Mouse (Mus musculus) myocyte (in vitro differentiated cells): ENCODE data around the gene Stxbp1. TPM values are rescaled to one million over a fixed set of nuclear protein-coding genes. Genes with fewer than 3 reads are reported as not detected.
A peak's percentile ranks its signal among the peaks of the same experiment; 100 is the strongest.

Experiments
- H3K27me3 ChIP-seq: one replicate; pipeline ENCODE4 v1.6.1; 2011; ENCODE audit not compliant: control insufficient read depth, insufficient read depth, insufficient read length
- H3K36me3 ChIP-seq: one replicate; pipeline ENCODE4 v1.6.1; 2011; ENCODE audit not compliant: control insufficient read depth, insufficient read depth
- H3K4me2 ChIP-seq: one replicate; pipeline ENCODE4 v1.6.1; 2011; ENCODE audit warnings: low read depth, control low read depth
- H3K4me3 ChIP-seq: one replicate; pipeline ENCODE4 v1.5.1; 2011; ENCODE audit warnings: mild to moderate bottlenecking, control low read depth, moderate library complexity
- H3K79me2 ChIP-seq: one replicate; pipeline ENCODE4 v1.6.1; 2011; ENCODE audit not compliant: control insufficient read depth, insufficient read depth
- H3ac ChIP-seq: one replicate; pipeline ENCODE4 v1.6.1; 2011; ENCODE audit not compliant: control insufficient read depth, insufficient read length
- CEBPB ChIP-seq: IDR thresholded peaks from 2 replicates; pipeline ENCODE4 v1.6.1; 2011; ENCODE audit warnings: mild to moderate bottlenecking, moderate library complexity; ENCODE audit not compliant: poor library complexity, insufficient read depth, severe bottlenecking
- E2F4 ChIP-seq: IDR thresholded peaks from one replicate; pipeline ENCODE4 v1.6.1; 2011; ENCODE audit warnings: mild to moderate bottlenecking, control low read depth, moderate library complexity; ENCODE audit not compliant: insufficient read depth
- MAX ChIP-seq: IDR thresholded peaks from one replicate; pipeline ENCODE4 v1.6.1; 2011; ENCODE audit warnings: low read depth, mild to moderate bottlenecking, control low read depth
- MYOD1 ChIP-seq, 3 experiments: IDR thresholded peaks; one replicate each; pipeline ENCODE4 v1.6.1; 2011; ENCODE audit warnings: control low read depth in 2 of 3, low read depth in 2 of 3, mild to moderate bottlenecking in 2 of 3, moderate library complexity in 1 of 3; ENCODE audit not compliant: insufficient read length in 2 of 3, control insufficient read depth in 1 of 3
- MYOG ChIP-seq, 3 experiments: IDR thresholded peaks; one replicate each; pipeline ENCODE4 v1.6.1; 2011; ENCODE audit warnings: control low read depth in 2 of 3, low read depth in 2 of 3, mild to moderate bottlenecking in 2 of 3; ENCODE audit not compliant: insufficient read length in 2 of 3, control insufficient read depth in 1 of 3, insufficient read depth in 1 of 3
- POLR2A ChIP-seq: IDR thresholded peaks from one replicate; pipeline ENCODE4 v1.6.1; 2011; ENCODE audit warnings: low read depth, mild to moderate bottlenecking, control low read depth, moderate library complexity; ENCODE audit not compliant: insufficient read length
- POLR2AphosphoS2 ChIP-seq: IDR thresholded peaks from one replicate; pipeline ENCODE4 v1.6.1; 2011; ENCODE audit warnings: low read depth, control low read depth; ENCODE audit not compliant: insufficient read length
- REST ChIP-seq: IDR thresholded peaks from one replicate; pipeline ENCODE4 v1.6.1; 2011; ENCODE audit warnings: mild to moderate bottlenecking, control low read depth, moderate library complexity; ENCODE audit not compliant: insufficient read depth, insufficient read length
- SRF ChIP-seq: IDR thresholded peaks from one replicate; pipeline ENCODE4 v1.6.1; 2011; ENCODE audit warnings: low read depth; ENCODE audit not compliant: control insufficient read depth, insufficient read length
- TCF12 ChIP-seq: IDR thresholded peaks from one replicate; pipeline ENCODE4 v1.6.1; 2011; ENCODE audit warnings: mild to moderate bottlenecking, control low read depth; ENCODE audit not compliant: poor library complexity, insufficient read depth, severe bottlenecking
- TCF3 ChIP-seq: IDR thresholded peaks from one replicate; pipeline ENCODE4 v1.6.1; 2011; ENCODE audit warnings: low read depth, control low read depth; ENCODE audit not compliant: insufficient read length
- USF1 ChIP-seq: IDR thresholded peaks from one replicate; pipeline ENCODE4 v1.6.1; 2011; ENCODE audit warnings: low read depth, mild to moderate bottlenecking, control low read depth, moderate library complexity
- polyA plus RNA-seq: library from polyadenylated mRNA; unstranded; fragments of >200 nt; fragmentation: generic; extraction: Trizol; gene quantifications from one replicate; pipeline ENCODE4 v1.2.1, GENCODE M21; 2012; ENCODE audit warnings: missing spikeins

Gene Stxbp1
- polyA plus RNA-seq, 1 experiment = 32.2 TPM

DNA sequence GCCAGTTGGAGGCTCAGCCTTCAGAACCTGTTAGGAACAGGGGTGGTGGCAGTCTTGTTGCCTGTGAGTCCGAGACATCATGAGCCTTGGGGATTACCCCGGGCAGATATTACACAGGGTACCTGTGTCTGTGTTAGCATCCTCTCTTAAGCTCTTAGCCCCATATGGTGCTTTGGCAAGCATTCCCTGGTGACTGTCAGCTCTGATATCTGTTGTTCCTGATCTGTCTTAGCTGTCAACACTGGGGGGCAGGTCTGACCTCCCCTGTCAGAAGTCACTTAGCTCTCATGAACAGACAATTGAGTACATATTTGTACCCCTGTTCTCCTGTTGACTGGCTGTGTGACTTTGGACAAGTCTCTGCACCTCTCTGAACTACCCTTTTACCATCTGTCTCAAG is 88.0 kb downstream of the Stxbp1 start:
- Histone ChIP-seq H3ac (no peak overlapping the region), H3K4me3 (no peak overlapping the region), H3K4me2 (no peak overlapping the region), H3K27me3 (no peaks in the 10 kb centered on the region), H3K36me3 (no peaks in the 10 kb centered on the region), H3K79me2 (no peaks in the 10 kb centered on the region)
- no peak for TF ChIP-seq POLR2AphosphoS2
- no peak for TF ChIP-seq SRF
- no peak for TF ChIP-seq CEBPB
- no peak for TF ChIP-seq MAX
- TF ChIP-seq TCF12 = no peak

DNA sequence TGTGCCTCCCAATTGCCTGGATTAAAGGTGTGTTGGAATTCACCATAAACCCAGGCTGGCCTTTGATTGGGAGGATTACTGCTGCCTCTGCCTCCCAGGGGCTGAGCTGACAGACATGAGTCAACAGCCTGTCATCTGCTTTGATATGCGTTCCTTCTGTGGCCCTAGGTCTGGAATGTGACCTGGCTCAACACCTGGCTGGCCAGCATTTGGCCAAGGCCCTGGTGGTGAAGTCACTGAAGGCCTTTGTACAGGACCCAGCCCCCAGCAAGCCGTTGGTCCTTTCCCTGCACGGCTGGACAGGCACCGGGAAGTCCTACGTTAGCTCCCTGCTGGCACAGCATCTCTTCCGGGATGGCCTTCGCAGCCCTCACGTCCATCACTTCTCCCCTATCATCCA is 88.5 kb downstream of the Stxbp1 start:
- Histone ChIP-seq H3ac (no peak overlapping the region), H3K27me3 (no peaks in the 10 kb centered on the region), H3K79me2 (no peaks in the 10 kb centered on the region), H3K36me3 (no peaks in the 10 kb centered on the region), H3K4me2 (no peak overlapping the region), H3K4me3 (no peak overlapping the region)
- no peak for TF ChIP-seq CEBPB
- no peak for TF ChIP-seq MAX
- TF ChIP-seq POLR2A = no peak
- no peak for TF ChIP-seq TCF3
- TF ChIP-seq SRF = no peak
- TF ChIP-seq MYOG (IDR thresholded peaks at IDR 0.05; ENCODE audit: control insufficient read depth in 1 of 3, insufficient read depth in 1 of 3, insufficient read length in 2 of 3, low read depth in 2 of 3) = no peak
- TF ChIP-seq POLR2AphosphoS2 = no peak
- TF ChIP-seq REST = no peak

DNA sequence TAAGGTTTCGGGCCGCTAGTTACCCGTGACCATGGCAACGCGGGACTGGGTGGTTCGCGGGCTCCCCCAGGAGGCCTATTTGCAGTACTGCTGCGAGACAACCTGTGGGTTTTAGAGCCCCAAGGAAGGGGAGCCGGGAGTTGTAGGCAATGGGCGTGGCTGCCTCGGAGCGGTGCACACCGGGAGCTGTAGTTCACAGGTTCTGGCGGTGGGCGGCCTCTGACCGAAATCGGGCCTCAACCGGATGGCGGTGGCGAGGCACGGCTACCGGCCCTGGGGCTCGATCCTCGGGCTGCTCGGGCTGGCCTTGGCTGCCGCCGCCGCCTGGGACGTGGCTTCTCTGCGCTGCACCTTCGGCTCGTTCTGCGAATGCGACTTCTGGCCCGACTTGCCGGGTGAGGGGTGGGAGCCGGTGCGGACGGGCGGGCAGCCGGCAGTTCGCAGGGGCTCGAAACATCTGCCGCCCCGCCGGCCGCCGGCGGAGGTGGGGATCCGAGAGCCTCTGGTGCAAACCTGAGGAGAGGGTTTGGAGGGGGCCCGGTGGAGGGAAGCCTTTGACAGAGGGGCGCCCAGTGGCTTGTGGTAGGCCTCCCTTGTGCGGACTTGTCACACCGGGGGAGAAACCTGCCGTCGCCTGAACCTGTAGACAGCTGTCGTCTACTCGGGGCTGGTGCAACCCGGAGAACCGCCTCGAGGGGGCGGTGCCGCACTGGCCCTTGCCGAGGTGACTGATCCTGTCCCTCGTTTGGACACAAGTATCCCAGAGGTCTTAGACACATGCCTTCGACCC is 89.8 kb downstream of the Stxbp1 start, which contains the start of gene Tor2a:
Gene Tor2a, plus strand, starts transcription at position 179 of the 790 bp plus-strand sequence.
- Histone ChIP-seq H3ac (peak within 1 kb of the TSS; percentile 50), H3K4me2 (peak within 1 kb of the TSS; percentile 85), H3K79me2 (no peaks in the 10 kb centered on the region), H3K27me3 (no peaks in the 10 kb centered on the region), H3K4me3 (peak within 1 kb of the TSS; percentile 34), H3K36me3 (no peaks in the 10 kb centered on the region)
- TF ChIP-seq MAX = no peak
- peak in 2 of 3 experiments; percentile 57 to 88 for TF ChIP-seq MYOD1 (IDR thresholded peaks at IDR 0.05; ENCODE audit: control insufficient read depth in 1 of 3, insufficient read length in 2 of 3, low read depth in 2 of 3)
- peak; percentile 71 for TF ChIP-seq SRF
- TF ChIP-seq MYOG (IDR thresholded peaks at IDR 0.05; ENCODE audit: control insufficient read depth in 1 of 3, insufficient read depth in 1 of 3, insufficient read length in 2 of 3, low read depth in 2 of 3) = peak; percentile 20 to 88 (median 61)
- peak; percentile 86 for TF ChIP-seq POLR2A
- TF ChIP-seq E2F4 = no peak
- no peak for TF ChIP-seq TCF3
- peak; percentile 79 for TF ChIP-seq POLR2AphosphoS2
- TF ChIP-seq REST = no peak
- no peak for TF ChIP-seq CEBPB
- no peak for TF ChIP-seq TCF12
- TF ChIP-seq USF1 = no peak

DNA sequence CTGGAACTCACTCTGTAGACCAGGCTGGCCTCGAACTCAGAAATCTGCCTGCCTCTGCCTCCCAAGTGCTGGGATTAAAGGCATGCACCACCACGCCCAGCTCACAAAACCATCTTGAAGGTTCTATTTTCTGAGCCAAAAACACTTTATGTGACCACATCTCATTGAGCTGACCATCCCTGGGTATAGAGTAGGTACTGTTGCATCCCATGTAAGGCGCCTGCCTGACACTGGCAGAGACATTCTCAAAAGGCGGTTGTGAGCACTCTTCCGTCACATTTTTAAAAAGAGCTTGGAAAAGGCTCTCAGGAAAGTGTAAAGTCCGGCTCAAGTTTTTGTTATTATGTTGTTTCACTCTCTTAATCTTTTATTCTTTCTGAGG is 90.4 kb downstream of the Stxbp1 start:
- no peak for TF ChIP-seq USF1
- no peak for TF ChIP-seq POLR2AphosphoS2
- TF ChIP-seq REST = no peak
- no peak for TF ChIP-seq MYOD1 (IDR thresholded peaks at IDR 0.05; ENCODE audit: control insufficient read depth in 1 of 3, insufficient read length in 2 of 3, low read depth in 2 of 3)
- TF ChIP-seq TCF3 = no peak
- no peak for TF ChIP-seq POLR2A
- no peak for TF ChIP-seq MAX
- TF ChIP-seq MYOG (IDR thresholded peaks at IDR 0.05; ENCODE audit: control insufficient read depth in 1 of 3, insufficient read depth in 1 of 3, insufficient read length in 2 of 3, low read depth in 2 of 3) = no peak
- TF ChIP-seq CEBPB = no peak
- no peak for TF ChIP-seq SRF
- TF ChIP-seq E2F4 = no peak
- no peak for TF ChIP-seq TCF12
- Histone ChIP-seq H3K36me3 (no peaks in the 10 kb centered on the region), H3ac (peak overlapping the region; percentile 50), H3K4me3 (peak overlapping the region; percentile 34), H3K79me2 (no peaks in the 10 kb centered on the region), H3K27me3 (no peaks in the 10 kb centered on the region), H3K4me2 (peak overlapping the region; percentile 75)

DNA sequence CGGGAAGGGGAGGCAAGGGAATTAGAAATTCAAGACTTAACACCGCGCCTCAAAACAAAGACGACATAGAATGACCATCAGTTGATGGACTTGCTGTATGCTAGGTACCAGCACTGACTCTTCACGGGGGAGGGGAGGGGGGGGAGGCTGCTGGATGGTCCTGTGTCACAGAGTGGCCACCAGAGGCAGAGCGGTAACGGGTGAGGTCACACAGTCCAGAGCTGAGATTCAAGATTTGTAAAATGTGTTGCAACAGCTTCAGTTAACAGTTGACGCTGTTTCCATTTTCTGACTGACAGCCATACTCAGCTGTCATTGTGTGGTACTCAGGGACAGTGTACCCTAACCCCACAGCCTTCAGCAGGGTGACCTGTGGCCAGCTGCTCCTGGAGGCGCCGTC is 94.9 kb downstream of the Stxbp1 start:
- Histone ChIP-seq H3K4me3 (no peak overlapping the region), H3K4me2 (no peak overlapping the region), H3K27me3 (no peaks in the 10 kb centered on the region), H3K79me2 (no peaks in the 10 kb centered on the region), H3ac (no peak overlapping the region), H3K36me3 (no peaks in the 10 kb centered on the region)
- TF ChIP-seq USF1 = no peak
- no peak for TF ChIP-seq TCF3
- no peak for TF ChIP-seq POLR2A
- TF ChIP-seq CEBPB = no peak
- TF ChIP-seq POLR2AphosphoS2 = no peak
- no peak for TF ChIP-seq MYOG (IDR thresholded peaks at IDR 0.05; ENCODE audit: control insufficient read depth in 1 of 3, insufficient read depth in 1 of 3, insufficient read length in 2 of 3, low read depth in 2 of 3)
- TF ChIP-seq MAX = no peak
- TF ChIP-seq TCF12 = no peak
- no peak for TF ChIP-seq SRF
- no peak for TF ChIP-seq REST
- TF ChIP-seq MYOD1 (IDR thresholded peaks at IDR 0.05; ENCODE audit: control insufficient read depth in 1 of 3, insufficient read length in 2 of 3, low read depth in 2 of 3) = no peak
- no peak for TF ChIP-seq E2F4
